Mouse (Mus musculus): Measurements from ENCODE around the gene Rtl6. TPM values are rescaled to one million over a fixed set of nuclear protein-coding genes. Genes with fewer than 3 reads are reported as not detected.

Rtl6 gene
- polyA plus RNA-seq, 1 experiment: not detected

- TF ChIP-seq TAL1 (IDR thresholded peaks at IDR 0.05; ENCODE audit: low read length): no peak
- no peak for TF ChIP-seq GATA1 (IDR thresholded peaks at IDR 0.05; ENCODE audit: low read length)
- H3K4me1 ChIP-seq (ENCODE audit: control insufficient read depth): no peaks in the 10 kb centered on the region
- H3K27me3 ChIP-seq (ENCODE audit: control insufficient read depth): no peaks in the 10 kb centered on the region
- no peak overlapping the region for H3K4me3 ChIP-seq (replicated peaks)
- no peaks in the 10 kb centered on the region for H3K9me3 ChIP-seq (ENCODE audit: control insufficient read depth, low read length)
- no peaks in the 10 kb centered on the region for H3K36me3 ChIP-seq (ENCODE audit: control insufficient read depth)
Observed at GRCm38 (mm10) chr15:84525222-84525883, 32.3 kb downstream of the Rtl6 start.

- Histone ChIP-seq H3K36me3 (ENCODE audit: control insufficient read depth) (no peaks in the 10 kb centered on the region), H3K4me3 (replicated peaks) (no peak overlapping the region), H3K9me3 (ENCODE audit: control insufficient read depth, low read length) (no peaks in the 10 kb centered on the region), H3K4me1 (ENCODE audit: control insufficient read depth) (no peaks in the 10 kb centered on the region), H3K27me3 (ENCODE audit: control insufficient read depth) (no peaks in the 10 kb centered on the region)
- no peak for TF ChIP-seq GATA1 (IDR thresholded peaks at IDR 0.05; ENCODE audit: low read length)
- no peak for TF ChIP-seq TAL1 (IDR thresholded peaks at IDR 0.05; ENCODE audit: low read length)
Observed at GRCm38 (mm10) chr15:84522953-84523689, 34.5 kb downstream of the Rtl6 start.

- Histone ChIP-seq H3K36me3 (ENCODE audit: control insufficient read depth) (no peaks in the 10 kb centered on the region), H3K4me1 (ENCODE audit: control insufficient read depth) (no peaks in the 10 kb centered on the region), H3K27me3 (ENCODE audit: control insufficient read depth) (no peaks in the 10 kb centered on the region), H3K4me3 (replicated peaks) (no peak overlapping the region), H3K9me3 (ENCODE audit: control insufficient read depth, low read length) (no peaks in the 10 kb centered on the region)
- TF ChIP-seq TAL1 (IDR thresholded peaks at IDR 0.05; ENCODE audit: low read length) (no peak), GATA1 (IDR thresholded peaks at IDR 0.05; ENCODE audit: low read length) (no peak)
Observed at GRCm38 (mm10) chr15:84521486-84521885, 36.1 kb downstream of the Rtl6 start.

- H3K36me3 ChIP-seq (ENCODE audit: control insufficient read depth): no peaks in the 10 kb centered on the region
- H3K4me1 ChIP-seq (ENCODE audit: control insufficient read depth): no peaks in the 10 kb centered on the region
- H3K9me3 ChIP-seq (ENCODE audit: control insufficient read depth, low read length): no peaks in the 10 kb centered on the region
- no peak overlapping the region for H3K4me3 ChIP-seq (replicated peaks)
- TF ChIP-seq GATA1 (IDR thresholded peaks at IDR 0.05; ENCODE audit: low read length) (no peak), TAL1 (IDR thresholded peaks at IDR 0.05; ENCODE audit: low read length) (no peak)
- no peaks in the 10 kb centered on the region for H3K27me3 ChIP-seq (ENCODE audit: control insufficient read depth)
Observed at GRCm38 (mm10) chr15:84518540-84518939, 39.1 kb downstream of the Rtl6 start.

GRCm38 (mm10) chr15:84512626-84513296 is 44.9 kb downstream of the Rtl6 start:
- no peaks in the 10 kb centered on the region for H3K4me1 ChIP-seq (ENCODE audit: control insufficient read depth)
- H3K36me3 ChIP-seq (ENCODE audit: control insufficient read depth): no peaks in the 10 kb centered on the region
- TF ChIP-seq GATA1 (IDR thresholded peaks at IDR 0.05; ENCODE audit: low read length) (no peak), TAL1 (IDR thresholded peaks at IDR 0.05; ENCODE audit: low read length) (no peak)
- no peaks in the 10 kb centered on the region for H3K27me3 ChIP-seq (ENCODE audit: control insufficient read depth)
- H3K4me3 ChIP-seq (replicated peaks): no peak overlapping the region
- no peaks in the 10 kb centered on the region for H3K9me3 ChIP-seq (ENCODE audit: control insufficient read depth, low read length)

GRCm38 (mm10) chr15:84509981-84510380 is 47.6 kb downstream of the Rtl6 start:
- H3K4me1 ChIP-seq (ENCODE audit: control insufficient read depth): no peaks in the 10 kb centered on the region
- no peaks in the 10 kb centered on the region for H3K27me3 ChIP-seq (ENCODE audit: control insufficient read depth)
- H3K9me3 ChIP-seq (ENCODE audit: control insufficient read depth, low read length): no peaks in the 10 kb centered on the region
- TF ChIP-seq TAL1 (IDR thresholded peaks at IDR 0.05; ENCODE audit: low read length) (no peak), GATA1 (IDR thresholded peaks at IDR 0.05; ENCODE audit: low read length) (no peak)
- H3K36me3 ChIP-seq (ENCODE audit: control insufficient read depth): no peaks in the 10 kb centered on the region
- no peak overlapping the region for H3K4me3 ChIP-seq (replicated peaks)

- no peaks in the 10 kb centered on the region for H3K36me3 ChIP-seq (ENCODE audit: control insufficient read depth)
- TF ChIP-seq GATA1 (IDR thresholded peaks at IDR 0.05; ENCODE audit: low read length): no peak
- TF ChIP-seq TAL1 (IDR thresholded peaks at IDR 0.05; ENCODE audit: low read length): no peak
- H3K4me3 ChIP-seq (replicated peaks): no peak overlapping the region
- no peaks in the 10 kb centered on the region for H3K27me3 ChIP-seq (ENCODE audit: control insufficient read depth)
- H3K9me3 ChIP-seq (ENCODE audit: control insufficient read depth, low read length): no peaks in the 10 kb centered on the region
- H3K4me1 ChIP-seq (ENCODE audit: control insufficient read depth): no peaks in the 10 kb centered on the region
Observed at GRCm38 (mm10) chr15:84509161-84509560, 48.5 kb downstream of the Rtl6 start.

- Histone ChIP-seq H3K27me3 (ENCODE audit: control insufficient read depth) (no peaks in the 10 kb centered on the region), H3K9me3 (ENCODE audit: control insufficient read depth, low read length) (no peaks in the 10 kb centered on the region)
- TF ChIP-seq GATA1 (IDR thresholded peaks at IDR 0.05; ENCODE audit: low read length): no peak
- no peak for TF ChIP-seq TAL1 (IDR thresholded peaks at IDR 0.05; ENCODE audit: low read length)
Observed at GRCm38 (mm10) chr15:84506026-84506425, 51.6 kb downstream of the Rtl6 start.

GRCm38 (mm10) chr15:84504895-84505294 is 52.7 kb downstream of the Rtl6 start:
- Histone ChIP-seq H3K9me3 (ENCODE audit: control insufficient read depth, low read length) (no peaks in the 10 kb centered on the region), H3K27me3 (ENCODE audit: control insufficient read depth) (no peaks in the 10 kb centered on the region), H3K4me3 (replicated peaks) (no peak overlapping the region), H3K36me3 (ENCODE audit: control insufficient read depth) (no peaks in the 10 kb centered on the region), H3K4me1 (ENCODE audit: control insufficient read depth) (no peaks in the 10 kb centered on the region)
- TF ChIP-seq GATA1 (IDR thresholded peaks at IDR 0.05; ENCODE audit: low read length): no peak
- TF ChIP-seq TAL1 (IDR thresholded peaks at IDR 0.05; ENCODE audit: low read length): no peak

More at GRCm38 (mm10) chr15:84506026-84506425, 51.6 kb downstream of the Rtl6 start:
- H3K4me3 ChIP-seq (replicated peaks): no peak overlapping the region
- H3K36me3 ChIP-seq (ENCODE audit: control insufficient read depth): no peaks in the 10 kb centered on the region
- no peaks in the 10 kb centered on the region for H3K4me1 ChIP-seq (ENCODE audit: control insufficient read depth)

Other genes with a start within 250 kb of the Rtl6 start
- gene Parvg, start 233.8 kb downstream of the Rtl6 start, polyA plus RNA-seq (2012): 0.26 and 0.42 TPM in 2 replicates
- gene Shisal1, start 110.7 kb downstream of the Rtl6 start, polyA plus RNA-seq (2012): not detected in 2 replicates
- 0.22 and 0.30 TPM in 2 replicates for gene Prr5, start 111.8 kb upstream of the Rtl6 start, polyA plus RNA-seq (2012)
- not detected in 2 replicates for gene Arhgap8, start 162.2 kb upstream of the Rtl6 start, polyA plus RNA-seq (2012)